Mouse (Mus musculus): ENCODE data around the gene Arhgef12.

The Arhgef12 gene

GRCm38 (mm10) chr9:43078711-43079110 lies 28.3 kb downstream of the Arhgef12 start:
- DNase-seq (ENCODE audit: low read depth, low spot score) = no peak

DNA sequence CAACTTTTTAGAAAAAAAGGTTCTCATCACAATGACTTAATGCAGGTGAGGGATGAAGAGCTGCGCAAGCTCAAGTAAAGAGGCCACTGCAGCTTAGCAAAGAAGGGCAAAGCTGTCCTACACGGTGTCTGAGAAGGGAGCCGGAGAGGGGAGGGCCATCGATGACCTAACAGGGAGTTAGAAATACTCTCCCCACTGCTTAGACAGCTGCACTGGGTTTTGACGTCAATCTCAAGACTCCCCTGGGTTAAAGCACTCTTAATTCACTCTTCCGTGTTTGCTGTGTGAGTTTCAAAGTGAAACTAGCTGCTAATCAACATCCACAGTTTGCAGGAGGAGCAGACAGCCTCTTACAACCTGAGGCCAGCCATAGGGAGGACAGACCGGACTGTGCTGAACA lies 30.9 kb downstream of the Arhgef12 start:
- no peak for DNase-seq (ENCODE audit: low read depth, low spot score)

- no peak for DNase-seq (ENCODE audit: low read depth, low spot score)
These were observed 32.4 kb downstream of the Arhgef12 start for GRCm38 (mm10) chr9:43074611-43075010.

DNA sequence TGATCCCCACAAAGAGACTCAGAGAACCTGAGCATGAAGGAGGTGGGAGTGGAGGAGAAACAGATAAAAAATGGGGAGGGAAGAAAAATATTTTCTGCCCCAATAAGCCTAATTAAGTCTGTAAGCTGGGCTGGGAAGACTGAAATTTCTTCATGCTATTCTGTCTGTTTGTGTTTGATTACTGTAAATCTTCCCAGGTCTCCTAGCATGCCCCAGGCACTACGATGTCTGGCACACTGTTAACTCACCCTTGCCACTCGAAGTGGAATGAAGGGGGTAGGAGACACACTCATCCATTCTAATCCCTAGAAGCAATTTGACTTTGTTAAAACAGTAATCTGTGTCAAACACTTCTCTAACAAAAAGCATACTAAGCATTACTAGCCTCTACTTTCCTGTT lies 35.3 kb downstream of the Arhgef12 start:
- no peak for DNase-seq (ENCODE audit: low read depth, low spot score)

- no peak for DNase-seq (ENCODE audit: low read depth, low spot score)
These were observed 35.9 kb downstream of the Arhgef12 start for GRCm38 (mm10) chr9:43071176-43071575.

- no peak for DNase-seq (ENCODE audit: low read depth, low spot score)
These were observed 36.5 kb downstream of the Arhgef12 start for GRCm38 (mm10) chr9:43070566-43070965.

GRCm38 (mm10) chr9:43070153-43070552 lies 36.9 kb downstream of the Arhgef12 start:
- DNase-seq (ENCODE audit: low read depth, low spot score) = no peak

- no peak for DNase-seq (ENCODE audit: low read depth, low spot score)
These were observed 39.1 kb downstream of the Arhgef12 start for GRCm38 (mm10) chr9:43067896-43068295.

- DNase-seq (ENCODE audit: low read depth, low spot score) = no peak
These were observed 41.8 kb downstream of the Arhgef12 start for GRCm38 (mm10) chr9:43065231-43065630.

GRCm38 (mm10) chr9:43061545-43061944 lies 45.5 kb downstream of the Arhgef12 start:
- DNase-seq (ENCODE audit: low read depth, low spot score) = peak; percentile 43

DNA sequence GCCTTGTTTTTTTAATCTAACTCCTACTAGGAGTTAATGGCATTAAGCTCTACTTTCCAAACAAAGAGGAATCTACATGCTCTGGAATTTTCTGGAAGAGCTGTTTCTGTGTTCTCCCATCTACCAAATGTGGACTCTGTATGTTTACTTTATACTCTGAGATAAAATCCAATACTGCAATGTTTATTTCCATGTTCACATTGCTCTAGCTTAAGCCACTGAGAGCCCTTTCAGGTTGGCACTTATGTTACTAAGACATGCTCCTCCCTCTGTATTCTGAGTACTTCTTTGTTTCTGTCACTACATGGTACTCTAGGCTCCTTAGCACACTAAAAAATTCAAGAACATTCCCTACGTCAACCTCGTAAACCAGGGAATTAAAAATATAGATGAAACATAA lies 56.6 kb downstream of the Arhgef12 start:
- DNase-seq (ENCODE audit: low read depth, low spot score) = no peak

- no peak for DNase-seq (ENCODE audit: low read depth, low spot score)
These were observed 62.6 kb downstream of the Arhgef12 start for GRCm38 (mm10) chr9:43044481-43044880.

DNA sequence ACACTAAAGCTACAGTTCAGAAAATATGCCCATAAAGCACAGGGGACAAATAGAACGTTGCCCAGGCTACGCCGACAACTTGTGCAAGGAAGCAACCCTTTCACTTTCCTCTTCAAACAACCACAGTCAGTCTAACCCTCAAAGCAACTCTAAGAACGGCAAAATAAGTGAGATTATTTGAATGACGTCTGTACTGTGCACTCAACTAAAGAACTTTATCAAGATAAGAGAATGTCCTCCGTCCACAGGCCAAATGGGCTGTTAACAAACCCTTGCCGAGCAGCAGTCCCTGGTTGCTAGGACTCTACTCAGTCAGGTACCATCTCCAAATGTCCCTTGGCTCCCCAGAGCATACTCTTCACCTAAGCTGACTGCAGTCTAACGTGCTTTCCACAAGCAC lies 68.6 kb downstream of the Arhgef12 start:
- no peak for DNase-seq (ENCODE audit: low read depth, low spot score)

DNA sequence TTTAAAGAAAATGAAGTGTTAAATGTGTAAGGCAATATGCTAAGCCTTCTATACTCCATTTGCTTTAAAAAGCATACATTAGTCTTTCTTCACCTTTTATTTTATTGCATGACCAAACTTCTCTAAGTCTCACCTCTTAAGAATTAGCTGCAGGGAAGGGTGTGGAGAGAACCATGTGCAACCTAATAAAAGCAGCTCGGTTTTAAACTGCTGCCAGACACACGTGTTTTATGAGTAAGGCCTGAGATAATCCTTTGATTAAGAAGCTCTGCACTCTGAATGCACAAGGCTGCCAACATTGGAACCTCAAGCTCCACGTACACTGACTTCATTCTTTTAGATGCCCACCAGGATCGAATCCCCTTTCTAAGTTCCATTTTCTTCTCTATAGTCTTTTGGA lies 71.8 kb downstream of the Arhgef12 start:
- no peak for DNase-seq (ENCODE audit: low read depth, low spot score)

DNA sequence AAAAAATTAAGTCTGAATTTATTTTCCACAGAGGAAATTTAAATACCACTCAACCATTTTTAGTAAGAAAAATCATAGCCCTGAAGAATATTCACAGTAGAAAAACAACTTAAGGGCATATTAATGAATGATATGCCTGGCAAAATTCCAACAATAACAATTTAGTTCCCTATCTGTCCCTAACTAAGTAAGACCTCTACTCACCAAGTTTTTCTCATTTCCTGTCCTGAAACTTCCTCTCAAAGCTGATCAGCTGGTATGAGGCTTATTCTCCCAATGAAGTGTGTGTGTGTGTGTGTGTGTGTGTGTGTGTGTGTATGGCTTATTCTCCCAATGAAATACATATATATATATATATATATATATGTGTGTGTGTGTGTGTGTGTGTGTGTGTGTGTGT lies 72.8 kb downstream of the Arhgef12 start:
- no peak for DNase-seq (ENCODE audit: low read depth, low spot score)

DNA sequence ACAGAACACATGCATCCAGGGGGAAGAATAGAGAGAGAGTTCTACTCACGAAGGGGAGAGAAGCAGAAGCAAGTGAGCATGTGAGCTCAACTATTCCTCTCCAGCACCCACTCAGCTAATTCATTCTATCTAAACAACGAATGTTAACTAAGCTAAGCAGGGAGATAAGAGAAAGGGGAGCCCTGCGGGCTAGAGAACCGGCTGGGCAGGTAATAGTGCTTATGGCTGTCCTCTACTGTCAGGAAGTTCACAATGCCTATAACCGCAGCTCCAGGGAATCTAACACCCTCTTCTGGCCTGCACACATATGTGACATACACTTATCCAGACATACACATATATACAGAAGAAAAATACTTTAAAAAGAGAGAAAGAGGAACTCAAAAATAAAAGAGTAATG lies 79.3 kb downstream of the Arhgef12 start:
- no peak for DNase-seq (ENCODE audit: low read depth, low spot score)

DNA sequence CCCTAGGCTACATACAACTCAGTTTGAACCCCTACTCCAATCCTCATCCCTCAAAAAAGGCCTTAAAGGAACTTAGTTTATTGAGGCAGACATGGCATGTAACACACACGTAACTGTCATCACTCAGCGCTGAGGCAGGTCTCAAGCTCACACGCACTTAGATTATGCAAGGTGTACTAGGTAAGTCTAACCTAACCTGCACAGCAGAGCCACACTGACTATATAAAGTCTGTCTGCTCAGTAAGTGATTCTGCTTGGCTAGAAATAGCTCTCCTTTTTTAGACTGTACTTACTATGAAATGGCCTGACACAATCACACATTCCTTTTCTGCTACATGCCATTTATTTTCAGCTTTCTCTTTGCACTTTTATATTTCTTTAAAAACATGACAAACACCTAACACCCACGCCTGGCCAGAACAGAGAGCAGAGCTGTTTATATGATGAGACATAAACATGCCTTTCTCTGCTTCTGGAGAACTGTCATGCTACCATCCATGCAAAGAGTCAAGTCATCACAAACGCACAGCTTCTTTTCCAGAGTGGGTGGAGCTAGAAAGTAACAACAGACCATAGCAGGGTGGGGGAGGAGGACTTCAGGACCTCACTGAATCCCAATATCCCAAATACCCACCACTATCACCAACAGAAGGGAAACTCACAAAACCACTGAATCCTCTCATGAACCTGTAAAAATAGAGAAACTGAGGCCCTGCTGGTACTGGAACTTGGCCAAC lies 85.4 kb downstream of the Arhgef12 start:
- DNase-seq (ENCODE audit: low read depth, low spot score) = peak; percentile 76

DNA sequence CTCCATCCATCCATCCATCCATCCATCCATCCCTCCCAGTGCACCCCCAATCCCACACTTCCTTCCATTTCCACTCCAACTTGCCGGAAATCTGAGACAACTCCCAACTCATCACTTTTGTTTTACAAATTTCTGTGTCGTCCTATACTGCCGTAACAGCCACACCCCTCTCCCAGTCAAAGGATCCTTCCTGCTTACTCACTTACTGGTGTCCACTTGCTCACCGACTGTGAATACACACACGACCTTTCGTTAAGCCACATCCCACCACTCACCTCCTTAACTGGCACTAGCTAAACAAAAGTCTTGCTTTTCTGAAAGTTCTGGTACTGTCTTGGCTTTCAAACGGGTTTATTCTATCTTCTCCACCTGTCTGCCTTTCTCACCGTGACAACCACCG lies 87.4 kb downstream of the Arhgef12 start:
- no peak for DNase-seq (ENCODE audit: low read depth, low spot score)

- no peak for DNase-seq (ENCODE audit: low read depth, low spot score)
These were observed 91.3 kb downstream of the Arhgef12 start for GRCm38 (mm10) chr9:43015786-43016185.

GRCm38 (mm10) chr9:43015366-43015765 lies 91.7 kb downstream of the Arhgef12 start:
- DNase-seq (ENCODE audit: low read depth, low spot score) = no peak

- no peak for DNase-seq (ENCODE audit: low read depth, low spot score)
These were observed 92.2 kb downstream of the Arhgef12 start for GRCm38 (mm10) chr9:43014886-43015285.

- no peak for DNase-seq (ENCODE audit: low read depth, low spot score)
These were observed 94.5 kb downstream of the Arhgef12 start for GRCm38 (mm10) chr9:43012541-43012940.

DNA sequence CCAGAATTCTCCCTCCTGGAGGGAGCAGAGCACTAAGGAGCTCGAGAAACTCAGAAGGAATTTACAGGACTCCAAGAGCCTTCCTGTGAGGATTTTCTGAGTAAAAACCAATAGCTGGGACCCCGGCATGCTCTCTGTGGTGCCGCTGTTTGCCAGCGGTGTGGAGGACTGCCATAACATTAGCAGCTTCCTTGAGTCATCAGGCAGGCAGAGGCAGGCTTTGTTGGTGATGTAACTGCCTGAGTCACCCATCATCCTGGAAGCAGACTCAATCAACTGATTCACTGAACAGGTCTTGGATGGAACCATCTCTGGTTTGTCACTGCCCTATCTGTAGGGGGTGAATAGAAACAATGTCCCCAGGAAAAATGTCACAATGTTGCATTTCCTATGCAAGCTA lies 96.0 kb downstream of the Arhgef12 start:
- DNase-seq (ENCODE audit: low read depth, low spot score) = peak; percentile 51

DNA sequence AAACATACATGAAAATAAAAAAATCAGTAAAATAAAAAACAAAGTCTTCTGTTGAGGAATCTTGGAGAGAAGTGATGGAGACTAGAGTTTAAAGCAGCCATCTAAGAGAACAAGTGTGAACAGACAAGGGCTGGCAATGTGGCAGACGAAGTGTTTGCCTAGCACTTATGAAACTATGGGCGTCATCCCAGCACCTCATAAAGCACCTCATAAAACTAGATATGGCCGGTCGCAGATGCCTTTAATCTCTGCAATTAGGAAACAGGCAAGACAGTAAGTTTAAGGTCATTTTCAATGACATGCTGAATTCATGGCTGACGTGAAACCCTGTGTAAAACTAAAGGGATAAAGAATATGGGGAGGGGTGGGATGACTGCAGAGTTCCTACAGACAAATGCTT lies 103.2 kb downstream of the Arhgef12 start:
- no peak for DNase-seq (ENCODE audit: low read depth, low spot score)
